In genomic region chr5:124445621-124446293, GRCm38 (mm10) we compare ENCODE assay signal across 8 mouse cellular contexts. TPM values are rescaled to one million over a fixed set of nuclear protein-coding genes. Genes with fewer than 3 reads are reported as not detected.
DNase-seq lines count a peak whose midpoint lies in the region; ATAC-seq and TF ChIP-seq lines count a peak whose summit lies in the region.

No protein-coding gene starts in this region.

- in situ Hi-C loops in CH12.LX (cut with MboI; ENCODE audit: low pct_ligation_motif_present, low pct_unique_long_range_greater_than_20kb, low sequenced_read_pairs) = loop anchor here (25.0 kb wide), 1 partner anchor 417 kb away; the partner anchor contains the start of genes Ccdc92 and Zfp664

- dilution Hi-C loops in CH12.LX (cut with MboI; ENCODE audit: extremely low pct_ligation_motif_present, extremely low pct_unique_long_range_greater_than_20kb, low sequenced_read_pairs) = no loop called here

- H3K79me2 ChIP-seq in CH12.LX (replicated peaks; ENCODE audit: control insufficient read depth, extremely low read depth, insufficient read depth, poor library complexity, severe bottlenecking) (peaks cover 88% of the 10 kb centered on the region), myocyte (ENCODE audit: control insufficient read depth, insufficient read depth) (peaks cover 76% of the 10 kb centered on the region)

- peaks cover 16 to 59% of the 10 kb centered on the region in 2 experiments for H3K4me1 ChIP-seq in CH12.LX (ENCODE audit: control insufficient read depth in 1 of 2, insufficient read depth in 2 of 2)
- no peaks in the 10 kb centered on the region; the same call in 1 of the 2 replicates for H3K4me1 ChIP-seq in hindbrain, embryonic 11.5 days (replicated peaks; ENCODE audit: control insufficient read depth, insufficient read depth, low read length)
- H3K4me1 ChIP-seq in limb, embryonic 15.5 days = peaks cover 36% of the 10 kb centered on the region

- no peaks in the 10 kb centered on the region for H3K27me3 ChIP-seq in CH12.LX (replicated peaks)
- H3K27me3 ChIP-seq in hindbrain, embryonic 11.5 days (ENCODE audit: control insufficient read depth, insufficient read depth, low read length) = no peaks in the 10 kb centered on the region
- H3K27me3 ChIP-seq in limb, embryonic 15.5 days = no peaks in the 10 kb centered on the region
- H3K27me3 ChIP-seq in myocyte (ENCODE audit: control insufficient read depth, insufficient read depth, insufficient read length) = no peaks in the 10 kb centered on the region

- peak; percentile 39; the same call in 1 of the 2 replicates for ATAC-seq in erythroblast, adult 5-6 weeks (replicated peaks; ENCODE audit: low FRiP score, poor library complexity, severe bottlenecking)
- ATAC-seq in hindbrain, embryonic 11.5 days (ENCODE audit: low FRiP score) = peak; percentile 68
- peak; percentile 49 for ATAC-seq in limb, embryonic 15.5 days (ENCODE audit: insufficient number of reproducible peaks, low FRiP score, low TSS enrichment, low read depth)
- ATAC-seq in activated CD4-positive, CD25-positive, alpha-beta regulatory T cell, adult 4 months = no peak

- no peak for TF ChIP-seq CTCF in CH12.LX (conservative IDR thresholded peaks at IDR 0.05 in 1 of 2, IDR thresholded peaks at IDR 0.05 in 1 of 2; ENCODE audit: low read depth in 2 of 2, low read length in 2 of 2)

- H3K4me3 ChIP-seq in CH12.LX (replicated peaks in 1 of 3; ENCODE audit: low read depth in 2 of 3, low read length in 2 of 3, poor library complexity in 1 of 3) (peak overlapping the region; percentile 69 to 88 (median 76)), myocyte (peak overlapping the region; percentile 58)
- peak overlapping the region; percentile 87 for H3K4me3 ChIP-seq in hindbrain, embryonic 11.5 days (ENCODE audit: low read depth, low read length)
- H3K4me3 ChIP-seq in limb, embryonic 15.5 days = peak overlapping the region; percentile 85

- no peak for TF ChIP-seq RAD21 in CH12.LX (IDR thresholded peaks at IDR 0.05; ENCODE audit: low read depth, low read length)

- WGBS in hindbrain, embryonic 11.5 days = 0% methylated on average over 12 of the region's 77 CpGs
- 1% methylated on average over 24 of the region's 77 CpGs for WGBS in limb, embryonic 15.5 days

- H3K36me3 ChIP-seq in CH12.LX (replicated peaks in 1 of 2; ENCODE audit: control insufficient read depth in 1 of 2, insufficient read depth in 1 of 2, low read length in 1 of 2) (peaks cover 33 to 49% of the 10 kb centered on the region in 2 experiments), myocyte (ENCODE audit: control insufficient read depth, insufficient read depth) (peaks cover 17% of the 10 kb centered on the region)
- peaks cover 6% of the 10 kb centered on the region; the same call in 1 of the 2 replicates for H3K36me3 ChIP-seq in hindbrain, embryonic 11.5 days (ENCODE audit: control insufficient read depth, insufficient read depth, low read length)
- H3K36me3 ChIP-seq in limb, embryonic 15.5 days = peaks cover 35% of the 10 kb centered on the region

- H3K4me2 ChIP-seq in CH12.LX (ENCODE audit: insufficient read depth, low read depth, poor library complexity, severe bottlenecking) (peak overlapping the region; percentile 64; the same call in 1 of the 2 replicates), myocyte (ENCODE audit: low read depth) (peak overlapping the region; percentile 74)
- H3K4me2 ChIP-seq in hindbrain, embryonic 11.5 days (replicated peaks; ENCODE audit: low read depth, low read length) = peak overlapping the region; percentile 93
- H3K4me2 ChIP-seq in limb, embryonic 15.5 days = peak overlapping the region; percentile 83

- H3ac ChIP-seq in myocyte (ENCODE audit: control insufficient read depth, insufficient read length) = peak overlapping the region; percentile 98

- no peak for TF ChIP-seq EP300 in CH12.LX (IDR thresholded peaks at IDR 0.05; ENCODE audit: low read length)

- peak overlapping the region; percentile 77 for H3K27ac ChIP-seq in CH12.LX (ENCODE audit: insufficient read depth, low read depth)
- H3K27ac ChIP-seq in hindbrain, embryonic 11.5 days (ENCODE audit: low read depth, low read length) = peak overlapping the region; percentile 81
- H3K27ac ChIP-seq in limb, embryonic 15.5 days = peak overlapping the region; percentile 89

- no peak for TF ChIP-seq POLR2A in CH12.LX (IDR thresholded peaks at IDR 0.05; ENCODE audit: low read depth, low read length)
- TF ChIP-seq POLR2A in myocyte (IDR thresholded peaks at IDR 0.05; ENCODE audit: insufficient read length, low read depth) = peak; percentile 8

- H3K9me3 ChIP-seq in CH12.LX (replicated peaks; ENCODE audit: low read length) = no peaks in the 10 kb centered on the region
- H3K9me3 ChIP-seq in hindbrain, embryonic 11.5 days (ENCODE audit: control insufficient read depth, low read length) = no peaks in the 10 kb centered on the region
- H3K9me3 ChIP-seq in limb, embryonic 15.5 days = no peaks in the 10 kb centered on the region

- peak overlapping the region; percentile 92 for H3K9ac ChIP-seq in CH12.LX (ENCODE audit: insufficient read depth, low read depth)
- peak overlapping the region; percentile 92 for H3K9ac ChIP-seq in hindbrain, embryonic 11.5 days (ENCODE audit: low read depth, low read length)
- H3K9ac ChIP-seq in limb, embryonic 15.5 days = peak overlapping the region; percentile 90

- DNase-seq in CH12.LX (ENCODE audit: extremely low read depth) = no peak
- DNase-seq in T-cell, adult 2 months (ENCODE audit: low spot score) = peak; percentile 38
- no peak for DNase-seq in hindbrain, embryonic 11.5 days (ENCODE audit: low spot score)
- peak; percentile 48 for DNase-seq in thymus, postnatal 0 days (ENCODE audit: low spot score)

TF ChIP-seq in CH12.LX, 34 proteins besides CTCF, POLR2A, EP300 and RAD21 (continues in another document):
- TF ChIP-seq MAX (IDR thresholded peaks at IDR 0.05; ENCODE audit: low read length) (peak; percentile 59), CHD1 (IDR thresholded peaks at IDR 0.05; ENCODE audit: low read depth, low read length) (no peak), CHD2 (IDR thresholded peaks at IDR 0.05; ENCODE audit: low read length) (no peak)

TF ChIP-seq in myocyte, 11 proteins besides CTCF, POLR2A, EP300 and RAD21 (continues in another document):
- TF ChIP-seq MYOD1 (IDR thresholded peaks at IDR 0.05; ENCODE audit: control insufficient read depth in 1 of 3, insufficient read length in 2 of 3, low read depth in 2 of 3) (no peak), POLR2AphosphoS2 (IDR thresholded peaks at IDR 0.05; ENCODE audit: insufficient read length, low read depth) (peak; percentile 18)

RNA-seq across cellular contexts. Expression of gene Kmt5a, which starts 6.0 kb away (rescaled TPM):
- 55.3 and 64.6 TPM in 2 replicates for total RNA-seq in CH12.LX (2012; rRNA removed)
- total RNA-seq in CH12.LX (2014; rRNA removed) = 60.9 and 62.8 TPM in 2 replicates
- 151 and 154 TPM in 2 replicates for polyA plus RNA-seq in CH12.LX (2012; ENCODE audit: insufficient read length, low read depth)
- total RNA-seq in erythroblast, adult 5-6 weeks (2015; ENCODE audit: low replicate concordance) = 89.3 and 92.4 TPM in 2 replicates
- total RNA-seq in erythroblast, adult 5-6 weeks (2017; ENCODE audit: low replicate concordance) = 105 and 107 TPM in 2 replicates
- 52.2 and 83.1 TPM in 2 replicates for polyA plus RNA-seq in hindbrain, embryonic 11.5 days (2014; fragmentation: Nextera tagmentation; extraction: Ambion mirVana)
- 56.3 and 64.5 TPM in 2 replicates for polyA plus RNA-seq in limb, embryonic 15.5 days (2015; fragmentation: Nextera tagmentation; extraction: Ambion mirVana)
- polyA plus RNA-seq in myocyte (2012; fragmentation: generic; extraction: Trizol) = 58.0 TPM
- polyA plus RNA-seq in thymus, postnatal 0 days (2015; fragmentation: Nextera tagmentation; extraction: Ambion mirVana) = 47.9 and 50.8 TPM in 2 replicates
- 10 to 100 TPM; 23.4 to 26.8 TPM for polyA plus RNA-seq in activated CD4-positive, CD25-positive, alpha-beta regulatory T cell, adult 4 months (2017; shearing (Covaris generic))

RNA-seq across cellular contexts. Expression of gene Sbno1, which starts 20.0 kb away (rescaled TPM):
- 38.3 and 44.2 TPM in 2 replicates for total RNA-seq in CH12.LX (2012; rRNA removed)
- 32.4 and 35.0 TPM in 2 replicates for total RNA-seq in CH12.LX (2014; rRNA removed)
- 48.5 and 52.3 TPM in 2 replicates for polyA plus RNA-seq in CH12.LX (2012; ENCODE audit: insufficient read length, low read depth)
- 23.4 and 29.4 TPM in 2 replicates for total RNA-seq in erythroblast, adult 5-6 weeks (2015; ENCODE audit: low replicate concordance)
- 30.7 and 71.1 TPM in 2 replicates for total RNA-seq in erythroblast, adult 5-6 weeks (2017; ENCODE audit: low replicate concordance)
- polyA plus RNA-seq in hindbrain, embryonic 11.5 days (2014; fragmentation: Nextera tagmentation; extraction: Ambion mirVana) = 92.9 and 116 TPM in 2 replicates
- 70.7 and 71.9 TPM in 2 replicates for polyA plus RNA-seq in limb, embryonic 15.5 days (2015; fragmentation: Nextera tagmentation; extraction: Ambion mirVana)
- polyA plus RNA-seq in myocyte (2012; fragmentation: generic; extraction: Trizol) = 11.3 TPM
- 76.5 and 90.9 TPM in 2 replicates for polyA plus RNA-seq in thymus, postnatal 0 days (2015; fragmentation: Nextera tagmentation; extraction: Ambion mirVana)
- 100 to 1,000 TPM; 135 to 152 TPM for polyA plus RNA-seq in activated CD4-positive, CD25-positive, alpha-beta regulatory T cell, adult 4 months (2017; shearing (Covaris generic))

RNA-seq across cellular contexts. Expression of gene Rilpl2, which starts 32.4 kb away (rescaled TPM):
- 393 and 482 TPM in 2 replicates for total RNA-seq in CH12.LX (2012; rRNA removed)
- total RNA-seq in CH12.LX (2014; rRNA removed) = 415 and 425 TPM in 2 replicates
- 354 and 405 TPM in 2 replicates for polyA plus RNA-seq in CH12.LX (2012; ENCODE audit: insufficient read length, low read depth)
- 9.4 and 19.0 TPM in 2 replicates for total RNA-seq in erythroblast, adult 5-6 weeks (2015; ENCODE audit: low replicate concordance)
- 13.1 and 13.4 TPM in 2 replicates for total RNA-seq in erythroblast, adult 5-6 weeks (2017; ENCODE audit: low replicate concordance)
- 19.2 and 20.8 TPM in 2 replicates for polyA plus RNA-seq in hindbrain, embryonic 11.5 days (2014; fragmentation: Nextera tagmentation; extraction: Ambion mirVana)
- polyA plus RNA-seq in limb, embryonic 15.5 days (2015; fragmentation: Nextera tagmentation; extraction: Ambion mirVana) = 33.6 and 36.1 TPM in 2 replicates
- 22.3 TPM for polyA plus RNA-seq in myocyte (2012; fragmentation: generic; extraction: Trizol)
- polyA plus RNA-seq in thymus, postnatal 0 days (2015; fragmentation: Nextera tagmentation; extraction: Ambion mirVana) = 39.5 and 40.2 TPM in 2 replicates
- 10 to 100 TPM; 69.3 to 73.3 TPM for polyA plus RNA-seq in activated CD4-positive, CD25-positive, alpha-beta regulatory T cell, adult 4 months (2017; shearing (Covaris generic))

RNA-seq across cellular contexts. Expression of gene Snrnp35, which starts 37.2 kb away (rescaled TPM):
- total RNA-seq in CH12.LX (2012; rRNA removed) (23.3 and 27.4 TPM in 2 replicates), CH12.LX (2014; rRNA removed) (13.9 and 14.9 TPM in 2 replicates)
- polyA plus RNA-seq in CH12.LX (2012; ENCODE audit: insufficient read length, low read depth) (29.0 and 36.3 TPM in 2 replicates), myocyte (2012; fragmentation: generic; extraction: Trizol) (18.9 TPM)
- total RNA-seq in erythroblast, adult 5-6 weeks (2015; ENCODE audit: low replicate concordance) = 3.8 TPM in 1 of 2 replicates, not detected in the other
- 6.0 and 6.8 TPM in 2 replicates for total RNA-seq in erythroblast, adult 5-6 weeks (2017; ENCODE audit: low replicate concordance)
- polyA plus RNA-seq in hindbrain, embryonic 11.5 days (2014; fragmentation: Nextera tagmentation; extraction: Ambion mirVana) = 15.2 and 15.7 TPM in 2 replicates
- polyA plus RNA-seq in limb, embryonic 15.5 days (2015; fragmentation: Nextera tagmentation; extraction: Ambion mirVana) = 23.6 and 25.1 TPM in 2 replicates
- 17.5 and 17.8 TPM in 2 replicates for polyA plus RNA-seq in thymus, postnatal 0 days (2015; fragmentation: Nextera tagmentation; extraction: Ambion mirVana)
- 10 to 100 TPM in 1 of 2 experiments, 1 to 10 TPM in 1; 5.0 to 12.3 TPM for polyA plus RNA-seq in activated CD4-positive, CD25-positive, alpha-beta regulatory T cell, adult 4 months (2017; shearing (Covaris generic))

Comparison
In these comparisons a context has a peak if more than half of its experiments do, and no peak if none do; other contexts are left out.
1. DNase-seq: peak in T-cell, adult 2 months (single experiment) and thymus, postnatal 0 days (single experiment); none in CH12.LX (single experiment) and hindbrain, embryonic 11.5 days (single experiment).
2. Peak in every context shown above with its lines, with median percentiles within 50 percentile points of each other: H3K27ac ChIP-seq, H3K4me2 ChIP-seq, H3K4me3 ChIP-seq and H3K9ac ChIP-seq.